Mouse (Mus musculus) urinary bladder, postnatal 36 days (tissue): ENCODE measurements around the gene Pctp.
A peak's percentile ranks its signal among the peaks of the same experiment; 100 is the strongest.

Source experiments
- DNase-seq, 2 experiments: peaks; one replicate each; pipeline ENCODE4 v3.0.0; 2022; ENCODE audit warnings: low spot score in 2 of 2, mixed read lengths in 1 of 2

Gene Pctp

DNA sequence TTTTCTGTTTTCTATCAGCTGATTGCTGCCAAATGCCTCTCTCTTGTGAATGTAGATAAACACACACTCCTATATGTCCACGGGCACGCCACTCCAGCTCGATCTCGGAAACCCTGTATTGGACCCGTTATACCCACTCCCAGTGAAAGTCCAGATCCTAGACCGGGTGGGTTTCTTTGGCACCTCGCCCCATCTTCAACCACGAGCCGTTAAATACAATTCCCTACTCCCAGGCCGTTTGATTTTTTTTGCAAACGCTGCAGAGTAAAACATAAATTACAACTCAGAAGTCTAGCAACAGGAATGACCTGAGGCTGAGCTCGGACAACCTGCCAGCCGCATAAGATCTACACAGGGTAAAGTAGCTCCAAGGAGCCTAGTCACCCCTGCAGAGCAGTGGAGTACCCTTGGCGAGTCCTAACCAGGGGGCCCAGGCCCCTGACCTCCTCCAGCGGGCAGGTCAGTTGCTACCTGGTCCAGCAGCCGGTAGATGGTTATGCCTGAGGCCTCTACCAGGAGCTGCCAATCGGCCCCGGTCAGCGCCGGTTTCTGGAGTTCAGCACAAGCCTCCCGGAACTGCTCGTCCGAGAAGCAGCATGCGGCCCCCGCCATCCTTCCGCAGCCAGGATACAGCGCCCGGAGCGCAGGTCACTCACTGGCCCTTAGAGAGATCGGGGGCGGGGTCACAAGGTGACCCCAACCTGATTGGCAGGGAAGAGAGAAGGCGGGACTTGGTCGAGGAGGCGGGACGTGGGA, at the start of gene Pctp:
TSS of gene Pctp (minus strand) at position 664 of the 756 bp plus-strand sequence.
- peak; percentile 66 to 82 for DNase-seq

DNA sequence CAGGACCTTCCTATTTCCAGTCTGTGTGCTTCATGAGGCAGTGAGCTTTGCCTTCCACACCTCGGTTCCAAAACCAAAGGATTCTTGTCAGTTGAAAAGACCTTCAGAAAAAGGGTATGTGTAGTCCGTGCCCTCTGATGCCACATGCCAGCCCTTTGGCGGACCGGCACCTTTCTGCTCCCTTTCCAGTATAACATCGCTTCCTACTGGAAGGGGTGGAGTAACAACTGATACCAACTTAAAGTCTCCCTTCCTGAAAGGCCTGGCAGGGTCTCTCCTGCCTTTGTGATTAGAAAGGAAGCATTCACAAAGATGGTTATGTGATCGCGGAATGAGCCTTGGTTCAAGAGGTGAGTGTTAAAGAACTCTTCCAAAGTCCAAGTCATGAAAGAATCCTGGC, 47.3 kb upstream of the Pctp start:
- DNase-seq: no peak

DNA sequence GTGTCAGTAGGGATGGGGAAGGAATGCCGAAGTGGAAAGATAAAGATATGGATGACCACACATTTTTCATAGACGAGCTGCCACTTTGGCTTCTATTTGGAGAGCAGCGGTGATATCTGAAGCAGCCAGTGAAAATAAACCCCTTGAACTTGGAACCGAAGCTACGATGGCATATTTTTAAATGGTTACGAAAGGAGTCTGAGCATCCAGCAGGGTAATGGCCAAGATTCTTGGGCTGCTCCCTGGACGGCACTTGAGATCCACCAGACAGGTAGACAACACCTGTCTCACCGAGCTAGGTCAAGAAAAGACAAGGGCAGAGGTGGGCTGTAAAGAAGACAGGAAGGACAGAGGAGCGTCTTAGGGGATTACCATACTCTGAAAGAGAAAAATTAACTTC, 44.6 kb upstream of the Pctp start:
- DNase-seq: no peak

DNA sequence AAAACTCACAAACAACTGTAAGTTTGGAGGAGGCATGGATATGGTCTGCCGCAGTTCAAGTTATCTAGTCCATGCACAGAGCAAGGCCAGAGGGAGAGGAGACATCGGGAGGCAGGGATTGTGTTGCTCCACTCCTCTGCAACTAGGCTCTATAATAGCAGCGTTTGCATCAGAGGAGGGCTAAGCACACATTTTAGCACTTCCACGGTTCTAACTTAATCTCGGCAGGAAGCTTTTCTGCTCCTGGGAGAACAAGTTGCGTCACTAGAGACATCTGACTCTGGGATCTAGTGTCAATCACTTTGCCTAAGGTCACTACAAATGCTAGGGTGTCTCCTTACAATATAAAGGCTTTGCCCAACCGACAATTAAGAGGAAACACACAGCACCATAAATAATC, 43.5 kb upstream of the Pctp start:
- no peak for DNase-seq

DNA sequence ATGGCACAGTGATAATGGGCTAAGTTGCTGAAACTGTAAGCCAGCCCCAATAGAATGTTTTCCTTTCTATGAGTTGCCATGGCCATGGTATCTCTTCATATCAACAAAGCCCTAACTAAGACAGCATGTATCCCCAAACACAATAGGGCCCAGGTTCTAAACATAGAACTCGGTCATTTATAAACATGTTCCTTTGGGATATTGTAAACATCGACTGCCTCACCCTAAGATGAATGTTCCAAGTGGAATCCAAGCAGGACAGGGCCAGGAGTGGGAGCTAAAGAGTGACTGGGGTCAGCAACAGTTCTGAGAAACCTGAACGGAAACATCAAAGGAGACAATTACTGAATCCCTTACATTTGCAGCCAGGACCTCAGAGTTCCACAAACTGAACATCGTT, 41.8 kb upstream of the Pctp start:
- no peak for DNase-seq

DNA sequence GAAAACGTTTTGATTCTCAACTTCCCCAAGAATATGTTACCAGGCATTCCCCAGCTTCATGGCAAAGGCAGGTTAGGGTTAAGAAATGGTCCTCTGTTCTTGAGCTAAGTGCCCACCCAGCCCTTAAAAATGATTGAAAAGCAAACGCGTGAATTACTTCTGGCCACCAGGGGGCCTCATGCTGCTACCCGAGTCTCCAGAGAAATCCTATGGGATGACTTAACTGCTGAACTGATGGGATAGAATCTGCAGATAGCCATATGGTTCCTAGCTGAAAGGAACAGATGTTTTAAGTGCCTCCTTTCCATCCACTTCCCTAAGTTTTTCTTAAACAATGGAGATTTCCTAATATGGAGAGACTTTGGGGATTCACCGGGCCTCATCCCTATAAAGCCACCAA, 35.3 kb upstream of the Pctp start:
- DNase-seq: peak in 1 of 2 experiments; percentile 16

DNA sequence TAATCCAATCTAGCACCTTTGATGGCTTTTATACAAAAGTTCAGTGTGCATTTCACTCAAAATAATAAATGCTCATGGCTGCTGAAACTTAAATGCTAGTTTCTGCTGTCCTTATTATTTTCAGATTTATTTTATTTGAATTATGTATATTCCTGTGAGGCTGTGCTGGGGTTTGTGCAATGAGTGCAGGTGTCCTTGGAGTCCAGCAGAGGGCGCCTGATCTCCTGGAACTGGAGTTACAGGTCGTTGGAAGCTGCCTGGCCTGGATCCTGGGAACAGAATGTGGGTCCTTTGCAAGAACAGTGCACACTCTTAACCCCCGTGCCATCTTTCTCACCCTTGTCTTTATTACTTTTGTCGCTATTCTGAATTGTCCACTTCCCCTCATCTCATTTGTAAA, 33.7 kb upstream of the Pctp start:
- DNase-seq: no peak

DNA sequence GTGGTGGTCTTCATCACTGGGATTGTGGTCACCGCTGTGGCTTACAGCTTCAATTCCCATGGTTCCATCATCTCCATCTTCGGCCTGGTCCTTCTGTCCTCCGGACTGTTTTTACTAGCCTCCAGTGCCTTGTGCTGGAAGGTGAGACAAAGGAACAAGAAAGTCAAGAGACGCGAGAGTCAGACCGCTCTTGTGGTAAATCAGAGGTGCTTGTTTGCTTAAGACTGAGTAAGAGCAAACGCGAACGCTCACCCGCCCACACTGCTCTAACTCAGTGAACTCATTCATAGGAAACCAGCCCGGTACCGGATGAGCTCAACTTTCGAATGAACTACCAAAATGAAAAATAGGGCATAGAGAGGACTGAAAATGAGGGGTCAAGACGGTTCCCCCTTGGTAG, 32.8 kb upstream of the Pctp start:
- peak in 1 of 2 experiments; percentile 12 for DNase-seq

DNA sequence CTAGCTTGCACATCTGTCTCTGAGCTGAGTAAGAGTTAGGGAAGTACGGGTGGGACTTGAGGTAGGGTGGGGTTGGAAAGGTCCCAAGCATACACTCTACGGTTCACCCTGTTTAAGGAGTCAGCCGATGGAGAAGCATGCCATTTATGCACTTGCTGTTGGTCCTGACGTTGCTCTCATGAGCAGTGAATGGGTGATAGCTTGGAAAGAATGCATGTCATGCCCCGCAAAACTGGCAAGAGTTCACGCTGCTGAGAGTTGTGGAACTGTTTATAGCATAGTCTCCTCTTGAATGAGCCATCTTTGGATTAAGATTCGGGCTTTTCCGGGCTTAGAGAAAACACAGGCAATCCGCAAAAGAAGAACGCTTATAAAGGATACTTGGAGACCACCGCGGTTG, 32.0 kb upstream of the Pctp start:
- no peak for DNase-seq

DNA sequence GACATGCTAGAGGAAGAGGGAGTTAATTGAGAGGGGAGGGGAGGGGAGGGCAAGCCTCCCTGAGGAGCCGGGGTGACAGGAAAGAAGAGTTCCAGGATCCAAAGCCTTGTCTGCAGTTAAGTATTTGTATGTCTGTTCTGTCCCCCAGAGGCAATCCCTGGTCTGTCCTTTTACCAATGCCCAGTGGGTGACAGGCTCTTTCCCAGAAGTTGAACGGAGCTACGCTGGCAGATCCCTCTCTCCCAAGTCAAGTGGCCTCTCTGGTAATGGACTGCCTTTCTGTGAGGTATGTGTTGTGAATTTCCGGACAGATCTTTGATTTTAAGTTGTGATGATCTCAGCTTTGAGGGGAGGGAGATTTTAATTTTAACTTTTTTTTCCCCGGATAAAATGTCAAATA, 30.7 kb upstream of the Pctp start:
- DNase-seq: no peak

DNA sequence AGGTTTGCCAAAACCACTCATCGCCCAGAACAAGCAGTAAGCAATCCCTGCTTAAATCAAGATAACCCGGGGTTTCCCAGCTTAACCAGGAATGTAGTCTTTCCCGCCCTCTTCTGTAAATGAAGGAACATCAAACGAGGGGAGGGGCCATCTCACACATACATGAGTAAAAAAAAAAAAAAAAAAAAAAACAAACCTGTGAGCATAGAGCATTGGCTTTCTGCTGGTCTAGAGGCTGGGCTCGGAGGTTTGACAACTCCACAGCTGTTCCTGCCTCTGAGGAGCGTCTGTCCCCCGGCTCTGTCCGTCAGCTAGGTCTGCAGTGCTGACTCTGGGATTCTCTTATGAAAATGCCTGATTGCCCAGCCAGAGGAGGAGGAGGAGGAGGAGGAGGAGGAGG, 30.1 kb upstream of the Pctp start:
- DNase-seq: no peak

DNA sequence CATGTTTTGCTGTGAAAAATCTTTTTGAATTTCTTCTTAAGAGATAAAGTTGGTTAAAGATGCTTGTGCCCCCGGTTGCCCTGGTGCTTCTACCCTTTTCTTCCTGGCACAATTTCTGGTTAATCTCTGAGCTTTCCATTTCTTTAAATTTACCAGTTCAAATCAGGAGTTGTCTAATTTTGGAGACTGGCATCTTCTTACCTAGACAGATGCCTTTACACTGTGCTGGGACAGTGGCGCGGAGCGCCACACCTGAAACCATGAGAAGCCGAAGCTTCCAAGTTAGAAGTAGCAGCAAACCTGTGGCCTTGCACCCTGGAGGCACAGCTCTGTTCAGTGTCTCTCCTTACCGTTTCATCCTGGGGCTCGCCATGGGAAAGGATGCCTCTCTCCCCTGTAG, 28.4 kb upstream of the Pctp start:
- no peak for DNase-seq

DNA sequence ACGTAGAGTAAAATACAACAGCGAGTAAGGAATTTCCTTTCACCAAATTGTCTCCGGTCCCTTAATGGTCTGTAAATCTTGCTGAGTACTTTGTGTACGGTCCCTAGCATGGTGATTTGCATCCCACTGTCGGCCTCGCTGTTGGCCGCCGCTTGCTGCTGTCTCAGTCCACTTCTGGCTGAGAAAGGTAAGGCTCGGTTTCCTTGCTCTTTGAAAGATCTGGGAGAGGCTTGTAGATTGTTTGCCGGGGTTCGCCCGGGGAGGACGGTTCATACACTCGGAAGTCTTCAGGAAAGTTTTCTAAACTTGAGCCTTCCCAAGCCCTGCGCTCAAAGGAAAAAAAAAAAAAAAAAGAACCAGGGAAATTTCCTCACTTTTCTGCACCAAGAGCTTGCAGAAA, 27.9 kb upstream of the Pctp start:
- peak; percentile 24 to 50 for DNase-seq

DNA sequence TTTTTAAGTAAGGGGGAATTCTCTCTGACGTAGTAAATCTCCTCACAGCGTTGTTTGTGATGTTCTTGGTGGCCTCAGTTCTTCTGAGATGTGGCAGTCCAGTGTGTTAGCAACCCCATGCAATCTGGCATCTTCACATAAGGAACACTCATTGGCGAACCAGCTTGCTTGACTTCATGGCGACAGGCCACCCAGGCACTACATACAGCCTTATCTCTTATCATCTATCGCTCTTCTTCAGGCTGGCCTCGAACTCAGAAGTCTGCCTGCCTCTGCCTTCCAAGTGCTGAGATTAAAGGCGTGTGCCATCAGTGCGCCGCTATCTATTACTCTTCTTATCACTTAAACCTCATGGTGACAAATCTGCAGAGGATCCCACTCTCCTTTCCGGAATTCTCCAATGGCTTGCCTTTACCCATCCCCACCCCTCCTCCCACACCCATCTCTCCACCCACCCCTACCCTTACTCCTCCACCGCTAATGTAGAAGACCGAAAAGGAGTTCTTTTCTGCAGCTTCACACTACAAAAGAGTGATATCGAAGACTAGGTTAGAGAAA, 27.2 kb upstream of the Pctp start, which contains the start of gene Tmem100:
TSS of gene Tmem100 (plus strand) at position 508 of the 558 bp plus-strand sequence.
- no peak for DNase-seq

DNA sequence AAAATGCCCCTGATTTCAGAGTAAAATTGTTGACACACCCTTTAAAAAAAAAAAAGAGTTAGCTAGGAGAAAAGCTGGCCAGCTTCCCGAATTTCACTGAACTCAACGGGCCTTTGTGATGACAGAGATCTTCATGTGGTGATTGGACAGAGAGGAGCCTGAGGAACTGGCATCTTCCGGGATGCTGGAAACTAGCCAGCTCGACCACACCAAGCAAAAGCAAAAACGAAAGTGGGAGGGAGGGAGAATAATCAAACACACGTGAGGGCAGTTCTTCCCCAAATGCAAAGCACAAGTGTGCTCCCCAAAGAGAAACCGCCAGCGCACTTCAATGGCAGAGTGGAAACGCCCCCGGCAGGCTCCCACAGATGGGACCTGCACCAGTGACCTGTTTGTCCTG, 26.7 kb upstream of the Pctp start:
- peak; percentile 20 to 60 for DNase-seq

DNA sequence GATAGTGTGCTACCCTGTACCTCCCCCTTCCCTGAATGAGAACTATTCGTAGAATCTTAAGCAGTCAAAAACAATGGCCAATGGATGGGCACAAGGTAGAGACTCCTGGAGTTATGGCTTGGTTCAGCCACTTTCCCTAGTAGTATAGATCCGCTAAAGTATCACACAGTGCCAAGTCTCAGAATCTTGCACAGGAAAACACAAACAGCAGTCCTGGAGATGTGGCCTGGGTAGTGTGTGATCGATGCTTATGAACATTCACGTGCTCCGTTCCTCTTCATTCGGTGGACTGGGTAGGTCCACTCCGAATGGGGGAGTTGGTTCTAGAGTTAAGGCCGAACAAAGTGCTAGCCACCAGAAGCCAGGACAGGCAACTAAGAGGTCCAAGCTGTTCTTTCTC, 26.1 kb upstream of the Pctp start:
- DNase-seq: no peak

DNA sequence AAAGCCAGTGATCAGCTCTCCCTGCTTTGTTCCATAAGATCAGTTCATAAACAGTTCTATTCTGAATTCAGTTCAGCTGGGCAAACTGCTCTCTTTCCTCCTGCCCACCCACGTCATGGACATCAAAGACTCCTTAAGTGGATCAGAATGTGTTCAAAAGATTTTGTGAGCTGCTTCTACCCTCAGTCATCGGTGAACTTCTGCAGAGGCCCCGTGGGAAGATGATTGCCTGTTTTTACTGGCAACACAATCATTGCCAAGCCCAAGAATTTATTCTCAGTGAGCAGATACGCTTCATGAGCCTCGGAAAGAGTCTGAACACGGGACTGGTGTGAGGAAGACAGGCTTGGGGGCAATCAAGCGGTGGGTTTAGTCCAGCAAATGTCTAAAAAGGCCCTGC, 24.5 kb upstream of the Pctp start:
- no peak for DNase-seq

DNA sequence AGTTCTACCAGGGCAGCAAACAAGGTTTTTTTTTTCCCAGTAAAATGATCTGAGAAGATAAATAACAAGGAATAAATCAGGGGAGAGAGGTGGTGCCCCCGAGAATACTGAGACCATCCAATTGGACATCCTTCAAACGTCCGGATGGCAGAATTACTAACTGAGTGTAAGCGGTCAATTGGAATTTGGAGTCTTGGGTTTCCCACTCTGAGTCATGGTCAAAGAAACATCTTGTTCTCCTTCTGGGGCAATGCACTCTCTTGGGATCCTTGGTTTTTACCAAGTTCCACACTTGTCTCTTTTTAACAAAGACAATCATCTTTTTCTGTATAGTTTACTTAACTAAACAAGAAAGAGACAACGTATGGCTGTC, 24.1 kb upstream of the Pctp start:
- no peak for DNase-seq

DNA sequence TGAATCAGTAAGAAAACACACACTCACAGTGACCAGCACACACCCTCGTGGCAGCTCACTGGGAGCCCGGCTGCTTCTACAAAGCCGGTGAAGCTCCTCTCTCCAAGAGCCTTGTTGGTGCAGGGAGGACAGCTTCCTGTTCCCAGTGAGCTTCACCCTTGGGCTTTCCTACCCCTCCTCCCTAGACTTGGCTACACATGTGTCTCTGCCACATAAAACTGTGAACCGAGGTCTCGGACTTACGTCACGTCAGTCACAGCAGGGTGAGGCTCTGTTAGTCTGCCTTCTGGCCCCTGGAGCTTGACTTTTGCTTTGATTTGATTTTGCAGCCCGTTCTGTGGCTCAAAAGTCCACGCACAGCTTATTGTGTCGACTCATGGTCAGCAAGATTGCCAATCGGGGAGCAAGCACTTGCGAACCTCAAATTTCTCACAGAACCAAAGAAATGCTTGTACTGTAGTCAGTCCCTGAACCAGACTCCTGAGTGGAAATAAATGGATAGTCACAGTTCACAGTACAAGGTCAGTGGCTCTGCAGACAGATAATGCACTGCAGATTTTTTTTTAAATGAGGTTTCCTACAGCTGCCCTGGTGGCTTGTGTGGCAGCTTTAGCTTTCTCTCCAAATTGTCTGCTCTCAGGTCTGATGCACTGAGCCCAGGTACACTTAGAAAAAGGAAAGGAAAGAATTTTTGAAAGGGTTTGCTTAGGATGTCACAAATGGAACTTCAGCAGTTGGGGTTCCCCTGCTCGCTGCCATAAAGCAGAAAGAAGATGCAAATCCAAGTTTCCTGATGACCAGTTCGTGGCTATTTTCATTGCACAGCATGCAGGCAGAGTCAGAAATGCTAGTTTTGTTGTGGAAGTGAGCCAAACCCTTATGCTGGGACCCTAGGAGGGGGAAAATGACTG, 23.5 kb upstream of the Pctp start:
- DNase-seq: peak in 1 of 2 experiments; percentile 6

DNA sequence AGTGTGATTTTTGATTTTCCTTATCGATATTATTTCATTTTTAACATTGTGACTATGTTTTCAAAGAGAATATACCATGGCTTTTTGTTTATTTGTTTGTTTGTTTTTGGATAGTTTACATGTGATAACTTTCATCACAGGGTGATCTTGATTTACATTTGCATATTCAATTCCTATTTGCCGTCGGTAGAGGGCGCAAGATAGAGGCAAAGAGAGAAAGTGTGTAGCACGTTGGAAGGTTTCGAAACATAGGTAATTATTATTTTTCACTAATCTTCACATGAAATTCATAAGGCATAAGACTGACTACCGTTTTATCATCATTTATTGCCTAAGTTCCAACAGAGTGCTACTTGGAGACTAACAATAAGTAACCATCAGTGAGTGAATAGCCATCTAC, 16.5 kb upstream of the Pctp start:
- DNase-seq: no peak

DNA sequence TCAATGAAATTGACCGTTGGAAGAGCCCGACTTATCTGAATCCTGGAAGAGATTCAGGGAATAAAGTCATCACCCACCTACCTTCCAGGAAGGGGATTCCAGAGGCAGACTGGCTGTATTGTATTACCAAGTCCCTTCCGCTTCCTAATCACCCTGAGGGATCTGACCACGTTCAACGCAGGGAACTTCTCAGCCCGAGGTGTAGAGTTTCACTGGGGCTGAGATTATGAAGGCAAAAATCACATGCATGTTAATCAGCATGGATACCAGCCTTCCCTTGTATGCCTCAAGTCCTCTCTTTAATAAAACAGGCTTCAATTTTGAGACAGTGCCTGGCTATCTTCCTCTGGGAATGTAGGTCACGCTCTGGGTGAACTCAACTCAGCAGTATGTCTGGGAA, 12.6 kb upstream of the Pctp start:
- DNase-seq: no peak

DNA sequence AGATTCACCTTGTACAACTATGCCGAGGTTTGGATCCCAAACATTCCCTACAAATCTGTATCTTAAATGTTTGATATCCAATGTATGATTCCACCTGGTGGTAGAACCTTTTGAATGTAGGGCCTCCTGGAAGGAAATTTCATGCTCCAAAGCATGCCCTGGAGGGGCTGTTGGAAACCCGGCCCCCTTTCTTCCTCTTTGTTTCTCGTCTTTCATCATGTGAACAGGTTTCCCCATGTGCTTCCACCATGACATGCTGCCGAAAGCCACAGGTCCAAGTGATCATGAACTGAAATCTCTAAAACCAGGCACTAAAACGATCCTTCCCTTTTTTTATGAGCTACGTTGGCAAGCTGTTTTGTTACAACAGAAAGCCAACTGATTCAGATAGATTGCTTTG, 11.0 kb upstream of the Pctp start:
- no peak for DNase-seq
